11 mouse cellular contexts compared by ENCODE assay signal in genomic region chr11:53500569-53500968, GRCm38 (mm10). TPM values are rescaled to one million over a fixed set of nuclear protein-coding genes. Genes with fewer than 3 reads are reported as not detected.
DNase-seq lines count a peak whose midpoint lies in the region; ATAC-seq lines count a peak whose summit lies in the region.
"Had no signal": no experiment of that assay in that cellular context is flagged by ENCODE, and none has a peak within 500 bp of the region (broad histone marks: within the 10 kb centered on the region; RNA-seq: fewer than 3 reads in every experiment).

No protein-coding gene starts in this region.

- peak; percentile 39 to 65 for DNase-seq in urinary bladder, adult 18-20 months (ENCODE audit: low spot score in 2 of 2)
- DNase-seq in urinary bladder, postnatal 10 days (ENCODE audit: low spot score): no peak
- peak; percentile 76 for DNase-seq in embryonic facial prominence, embryonic 14.5 days (ENCODE audit: low spot score)
- DNase-seq in urinary bladder, postnatal 25 days (ENCODE audit: low spot score): peak; percentile 53
- no peak for DNase-seq in left cerebral cortex, adult 9 months (ENCODE audit: low spot score in 2 of 2)
- DNase-seq in T-cell, adult 2 months (ENCODE audit: low spot score): no peak
- DNase-seq in cerebellum, postnatal 25 days: no peak
- DNase-seq: adrenal gland, postnatal 25 days; gastrocnemius, adult 2 months had no signal

- peak overlapping the region; percentile 23 for H3K4me2 ChIP-seq in embryonic facial prominence, embryonic 14.5 days (ENCODE audit: low read depth, low read length)
- peak overlapping the region; percentile 46 for H3K4me2 ChIP-seq in limb, embryonic 13.5 days (replicated peaks)
- H3K4me2 ChIP-seq: midbrain, embryonic 13.5 days had no signal

- no peaks in the 10 kb centered on the region for H3K36me3 ChIP-seq in embryonic facial prominence, embryonic 14.5 days (ENCODE audit: control insufficient read depth, insufficient read depth, low read length)
- H3K36me3 ChIP-seq in limb, embryonic 13.5 days: no peaks in the 10 kb centered on the region
- H3K36me3 ChIP-seq: midbrain, embryonic 13.5 days had no signal

- 7% methylated on average over 11 of the region's 11 CpGs for WGBS in embryonic facial prominence, embryonic 14.5 days
- 9% methylated on average over 11 of the region's 11 CpGs for WGBS in limb, embryonic 13.5 days

- H3K4me3 ChIP-seq in embryonic facial prominence, embryonic 14.5 days (ENCODE audit: low read depth, low read length): no peak overlapping the region
- H3K4me3 ChIP-seq in limb, embryonic 13.5 days: no peak overlapping the region
- H3K4me3 ChIP-seq: gastrocnemius, adult 2 months; midbrain, embryonic 13.5 days had no signal

- no peak overlapping the region for H3K9ac ChIP-seq in embryonic facial prominence, embryonic 14.5 days (ENCODE audit: low read depth, low read length)
- H3K9ac ChIP-seq in limb, embryonic 13.5 days: no peak overlapping the region
- H3K9ac ChIP-seq: midbrain, embryonic 13.5 days had no signal

- no peaks in the 10 kb centered on the region for H3K27me3 ChIP-seq in embryonic facial prominence, embryonic 14.5 days (replicated peaks; ENCODE audit: control insufficient read depth, insufficient read depth, low read length)
- no peaks in the 10 kb centered on the region for H3K27me3 ChIP-seq in limb, embryonic 13.5 days

- peak; percentile 82; the same call in 1 of the 2 replicates for ATAC-seq in embryonic facial prominence, embryonic 14.5 days (ENCODE audit: low read depth)
- ATAC-seq in limb, embryonic 13.5 days (ENCODE audit: low FRiP score, low read depth): peak; percentile 40; the same call in 1 of the 2 replicates
- ATAC-seq: midbrain, embryonic 13.5 days had no signal

- peaks cover 5% of the 10 kb centered on the region; the same call in 1 of the 2 replicates for H3K4me1 ChIP-seq in embryonic facial prominence, embryonic 14.5 days (ENCODE audit: control insufficient read depth, insufficient read depth, low read length)
- H3K4me1 ChIP-seq in limb, embryonic 13.5 days: peaks cover 7% of the 10 kb centered on the region

- no peak overlapping the region for H3K27ac ChIP-seq in embryonic facial prominence, embryonic 14.5 days (replicated peaks; ENCODE audit: low read depth, low read length)
- H3K27ac ChIP-seq in limb, embryonic 13.5 days: no peak overlapping the region
- H3K27ac ChIP-seq: gastrocnemius, adult 2 months; midbrain, embryonic 13.5 days had no signal

- no peaks in the 10 kb centered on the region for H3K9me3 ChIP-seq in embryonic facial prominence, embryonic 14.5 days (ENCODE audit: control insufficient read depth, low read length)
- no peaks in the 10 kb centered on the region for H3K9me3 ChIP-seq in limb, embryonic 13.5 days
- H3K9me3 ChIP-seq: midbrain, embryonic 13.5 days had no signal

RNA-seq across cellular contexts. Expression of gene Sept8, which starts 18.5 kb away (rescaled TPM):
- polyA plus RNA-seq in embryonic facial prominence, embryonic 14.5 days (2014; fragmentation: Nextera tagmentation; extraction: Ambion mirVana): 42.2 and 46.6 TPM in 2 replicates
- polyA plus RNA-seq in limb, embryonic 13.5 days (2015; fragmentation: Nextera tagmentation; extraction: Ambion mirVana): 39.2 and 42.5 TPM in 2 replicates

RNA-seq across cellular contexts. Expression of gene Sowaha, which starts 20.5 kb away (rescaled TPM):
- polyA plus RNA-seq in embryonic facial prominence, embryonic 14.5 days (2014; fragmentation: Nextera tagmentation; extraction: Ambion mirVana): 1.00 and 1.0 TPM in 2 replicates
- polyA plus RNA-seq in limb, embryonic 13.5 days (2015; fragmentation: Nextera tagmentation; extraction: Ambion mirVana): 0.17 and 0.37 TPM in 2 replicates

RNA-seq across cellular contexts. Expression of gene Gm9945, which starts 20.6 kb away (rescaled TPM):
- polyA plus RNA-seq in embryonic facial prominence, embryonic 14.5 days (2014; fragmentation: Nextera tagmentation; extraction: Ambion mirVana): not detected in 2 replicates
- polyA plus RNA-seq in limb, embryonic 13.5 days (2015; fragmentation: Nextera tagmentation; extraction: Ambion mirVana): not detected in 2 replicates
- polyA plus RNA-seq: midbrain, embryonic 13.5 days had no signal

RNA-seq across cellular contexts. Expression of gene Gm9837, which starts 30.3 kb away (rescaled TPM):
- polyA plus RNA-seq in embryonic facial prominence, embryonic 14.5 days (2014; fragmentation: Nextera tagmentation; extraction: Ambion mirVana): not detected in 2 replicates
- polyA plus RNA-seq in limb, embryonic 13.5 days (2015; fragmentation: Nextera tagmentation; extraction: Ambion mirVana): not detected in 2 replicates
- polyA plus RNA-seq: midbrain, embryonic 13.5 days had no signal

RNA-seq across cellular contexts. Expression of gene Shroom1, which starts 43.6 kb away (rescaled TPM):
- 2.9 and 4.0 TPM in 2 replicates for polyA plus RNA-seq in embryonic facial prominence, embryonic 14.5 days (2014; fragmentation: Nextera tagmentation; extraction: Ambion mirVana)
- 7.9 TPM in 2 replicates for polyA plus RNA-seq in limb, embryonic 13.5 days (2015; fragmentation: Nextera tagmentation; extraction: Ambion mirVana)

Comparison
In these comparisons a context has a peak if more than half of its experiments do, and no peak if none do; other contexts are left out.
1. DNase-seq: peak in urinary bladder, adult 18-20 months (2 of 2), embryonic facial prominence, embryonic 14.5 days (single experiment) and urinary bladder, postnatal 25 days (single experiment); none in urinary bladder, postnatal 10 days (single experiment), left cerebral cortex, adult 9 months (0 of 2), T-cell, adult 2 months (single experiment) and cerebellum, postnatal 25 days (0 of 2).